In genomic region chr5:71986561-71986960, GRCm38 (mm10) we compare ENCODE assay signal across 10 mouse cellular contexts.
"Had no signal": no experiment of that assay in that cellular context is flagged by ENCODE, and none has a peak within 500 bp of the region (broad histone marks: within the 10 kb centered on the region; RNA-seq: fewer than 3 reads in every experiment).

No protein-coding gene starts in this region.

- H3K4me2 ChIP-seq: limb, embryonic 13.5 days; neural tube, embryonic 12.5 days had no signal

- H3K9ac ChIP-seq: limb, embryonic 13.5 days; liver, embryonic 14.5 days; neural tube, embryonic 12.5 days had no signal

- H3K27ac ChIP-seq: limb, embryonic 13.5 days; liver, embryonic 14.5 days; neural tube, embryonic 12.5 days had no signal

- H3K4me1 ChIP-seq: limb, embryonic 13.5 days had no signal

- H3K9me3 ChIP-seq: limb, embryonic 13.5 days; neural tube, embryonic 12.5 days had no signal

- H3K4me3 ChIP-seq: limb, embryonic 13.5 days; neural tube, embryonic 12.5 days had no signal

- H3K36me3 ChIP-seq: limb, embryonic 13.5 days; neural tube, embryonic 12.5 days had no signal

- DNase-seq: kidney, adult 18-20 months; kidney, postnatal 14 days; lung, adult 18-20 months; right cerebral cortex, postnatal 4 days; spleen, adult 18-20 months; thymus, adult 2 months; thymus, postnatal 25 days had no signal

- H3K27me3 ChIP-seq: limb, embryonic 13.5 days; neural tube, embryonic 12.5 days had no signal
